Mouse (Mus musculus) ES-Bruce4 (cell line): ENCODE data around the gene Arhgap40. TPM values are rescaled to one million over a fixed set of nuclear protein-coding genes. Genes with fewer than 3 reads are reported as not detected.

Source experiments
- H3K27ac ChIP-seq: 2 replicates; pipeline ENCODE4 v1.5.1; 2012; ENCODE audit warnings: low read length, inconsistent platforms; ENCODE audit not compliant: insufficient read depth
- H3K27me3 ChIP-seq: 2 replicates; pipeline ENCODE4 v1.6.1; 2012; ENCODE audit warnings: mild to moderate bottlenecking, low read length, inconsistent platforms; ENCODE audit not compliant: control insufficient read depth, poor library complexity, insufficient read depth, severe bottlenecking
- H3K36me3 ChIP-seq: 2 replicates; pipeline ENCODE4 v1.6.1; 2012; ENCODE audit warnings: inconsistent platforms, mild to moderate bottlenecking, low read length, moderate library complexity; ENCODE audit not compliant: control insufficient read depth, poor library complexity, insufficient read depth, severe bottlenecking
- H3K4me1 ChIP-seq: one replicate; pipeline ENCODE4 v1.8.1; 2011; ENCODE audit warnings: low read length; ENCODE audit not compliant: control insufficient read depth, insufficient read depth
- H3K4me3 ChIP-seq: 2 replicates; pipeline ENCODE4 v1.5.1; 2011; ENCODE audit warnings: low read depth, mild to moderate bottlenecking, low read length
- H3K9ac ChIP-seq: 2 replicates; pipeline ENCODE4 v1.6.1; 2012; ENCODE audit warnings: low read depth, mild to moderate bottlenecking, inconsistent platforms; ENCODE audit not compliant: poor library complexity, severe bottlenecking
- H3K9me3 ChIP-seq: replicated peaks from 2 replicates; pipeline ENCODE4 v1.6.1; 2012; ENCODE audit warnings: mild to moderate bottlenecking, low read length, inconsistent platforms; ENCODE audit not compliant: control insufficient read depth, poor library complexity, insufficient read depth, severe bottlenecking
- CTCF ChIP-seq: IDR thresholded peaks from one replicate; pipeline ENCODE4 v1.8.1; 2011; ENCODE audit warnings: low read depth, low read length
- EP300 ChIP-seq: IDR thresholded peaks from 2 replicates; pipeline ENCODE4 v1.6.1; 2011; ENCODE audit warnings: low read depth, low read length; ENCODE audit not compliant: insufficient read depth
- POLR2A ChIP-seq: IDR thresholded peaks from one replicate; pipeline ENCODE4 v1.8.1; 2011; ENCODE audit warnings: low read length; ENCODE audit not compliant: insufficient read depth
- polyA plus RNA-seq: library from polyadenylated mRNA; stranded (reverse); fragments of >200 nt; gene quantifications from 2 replicates; pipeline ENCODE4 v1.2.4, GENCODE M21; 2011; ENCODE audit warnings: low read depth; ENCODE audit not compliant: missing spikeins, insufficient read depth, insufficient read length

Arhgap40 gene
- polyA plus RNA-seq, 1 experiment = not detected

GRCm38 (mm10) chr2:158519071-158519470, 6.5 kb downstream of the Arhgap40 start:
- Histone ChIP-seq H3K4me3 (no peak overlapping the region), H3K9ac (no peak overlapping the region), H3K27ac (no peak overlapping the region), H3K4me1 (no peaks in the 10 kb centered on the region), H3K36me3 (no peaks in the 10 kb centered on the region), H3K9me3 (no peaks in the 10 kb centered on the region), H3K27me3 (no peaks in the 10 kb centered on the region)
- TF ChIP-seq CTCF (no peak), EP300 (no peak), POLR2A (no peak)

- H3K4me3 ChIP-seq = no peak overlapping the region
- no peaks in the 10 kb centered on the region for H3K9me3 ChIP-seq
- no peaks in the 10 kb centered on the region for H3K4me1 ChIP-seq
- H3K36me3 ChIP-seq = no peaks in the 10 kb centered on the region
- H3K27ac ChIP-seq = no peak overlapping the region
- H3K9ac ChIP-seq = no peak overlapping the region
- TF ChIP-seq EP300 = no peak
- TF ChIP-seq CTCF = no peak
- no peak for TF ChIP-seq POLR2A
- H3K27me3 ChIP-seq = no peaks in the 10 kb centered on the region
Measured at GRCm38 (mm10) chr2:158519800-158520199, 7.2 kb downstream of the Arhgap40 start.

- Histone ChIP-seq H3K36me3 (no peaks in the 10 kb centered on the region), H3K27ac (no peak overlapping the region), H3K9ac (no peak overlapping the region), H3K4me1 (no peaks in the 10 kb centered on the region), H3K27me3 (no peaks in the 10 kb centered on the region), H3K4me3 (no peak overlapping the region), H3K9me3 (no peaks in the 10 kb centered on the region)
- TF ChIP-seq EP300 (no peak), POLR2A (no peak), CTCF (no peak)
Measured at GRCm38 (mm10) chr2:158523060-158523459, 10.5 kb downstream of the Arhgap40 start.

GRCm38 (mm10) chr2:158524129-158524860, 11.7 kb downstream of the Arhgap40 start:
- no peaks in the 10 kb centered on the region for H3K9me3 ChIP-seq
- H3K36me3 ChIP-seq = no peaks in the 10 kb centered on the region
- no peak for TF ChIP-seq POLR2A
- no peak for TF ChIP-seq EP300
- no peak for TF ChIP-seq CTCF
- H3K4me1 ChIP-seq = no peaks in the 10 kb centered on the region
- no peaks in the 10 kb centered on the region for H3K27me3 ChIP-seq
- H3K4me3 ChIP-seq = no peak overlapping the region
- H3K27ac ChIP-seq = no peak overlapping the region
- no peak overlapping the region for H3K9ac ChIP-seq

GRCm38 (mm10) chr2:158534090-158534489, 21.5 kb downstream of the Arhgap40 start:
- TF ChIP-seq CTCF (peak; percentile 89), POLR2A (no peak)
- H3K4me3 ChIP-seq = no peak overlapping the region
- no peaks in the 10 kb centered on the region for H3K36me3 ChIP-seq
- H3K27ac ChIP-seq = no peak overlapping the region
- H3K4me1 ChIP-seq = no peaks in the 10 kb centered on the region
- H3K9ac ChIP-seq = no peak overlapping the region
- no peaks in the 10 kb centered on the region for H3K9me3 ChIP-seq
- no peaks in the 10 kb centered on the region for H3K27me3 ChIP-seq

- H3K27ac ChIP-seq = no peak overlapping the region
- no peaks in the 10 kb centered on the region for H3K9me3 ChIP-seq
- H3K4me1 ChIP-seq = no peaks in the 10 kb centered on the region
- no peaks in the 10 kb centered on the region for H3K27me3 ChIP-seq
- TF ChIP-seq EP300 = no peak
- no peak for TF ChIP-seq CTCF
- TF ChIP-seq POLR2A = no peak
- no peaks in the 10 kb centered on the region for H3K36me3 ChIP-seq
- H3K9ac ChIP-seq = no peak overlapping the region
- H3K4me3 ChIP-seq = no peak overlapping the region
Measured at GRCm38 (mm10) chr2:158534559-158534958, 22.0 kb downstream of the Arhgap40 start.
